Mouse (Mus musculus) CH12.LX (cell line): ENCODE results near the gene Smap1.

Source experiments
- CTCF ChIP-seq, 2 experiments: IDR thresholded peaks in 1 of 2; conservative IDR thresholded peaks in 1 of 2; 2 replicates each; pipeline ENCODE4 v1.5.1; 2011 to 2012; ENCODE audit warnings: low read depth in 2 of 2, low read length in 2 of 2, improper control_type of control experiment in 1 of 2, inconsistent platforms in 1 of 2, mild to moderate bottlenecking in 1 of 2, moderate library complexity in 1 of 2
- E2F4 ChIP-seq: IDR thresholded peaks from 2 replicates; pipeline ENCODE4 v1.6.1; 2011; ENCODE audit warnings: low read depth, low read length, improper control_type of control experiment; ENCODE audit not compliant: insufficient replicate concordance
- EP300 ChIP-seq: IDR thresholded peaks from 2 replicates; pipeline ENCODE4 v1.6.1; 2011; ENCODE audit warnings: low read length, improper control_type of control experiment
- HCFC1 ChIP-seq: IDR thresholded peaks from 2 replicates; pipeline ENCODE4 v1.6.1; 2012; ENCODE audit warnings: low read depth, mild to moderate bottlenecking, inconsistent platforms, low read length, improper control_type of control experiment
- MAX ChIP-seq: IDR thresholded peaks from 2 replicates; pipeline ENCODE4 v1.6.1; 2011; ENCODE audit warnings: low read length, improper control_type of control experiment
- MAZ ChIP-seq: IDR thresholded peaks from 2 replicates; pipeline ENCODE4 v1.6.1; 2012; ENCODE audit warnings: low read depth, mild to moderate bottlenecking, inconsistent platforms, low read length, improper control_type of control experiment, moderate library complexity
- NRF1 ChIP-seq: IDR thresholded peaks from 2 replicates; pipeline ENCODE4 v1.6.1; 2014; ENCODE audit warnings: low read depth, mild to moderate bottlenecking, inconsistent platforms, low read length, improper control_type of control experiment, moderate library complexity
- POLR2A ChIP-seq: IDR thresholded peaks from 2 replicates; pipeline ENCODE4 v1.6.1; 2011; ENCODE audit warnings: low read depth, mild to moderate bottlenecking, improper control_type of control experiment, low read length
- POLR2AphosphoS2 ChIP-seq: IDR thresholded peaks from 2 replicates; pipeline ENCODE4 v1.6.1; 2011; ENCODE audit warnings: low read depth, low read length, improper control_type of control experiment
- RCOR1 ChIP-seq: conservative IDR thresholded peaks from 2 replicates; pipeline ENCODE4 v1.6.1; 2012; ENCODE audit warnings: low read depth, mild to moderate bottlenecking, inconsistent platforms, low read length, improper control_type of control experiment
- TCF12 ChIP-seq: IDR thresholded peaks from 2 replicates; pipeline ENCODE4 v1.6.1; 2014; ENCODE audit warnings: low read depth, mild to moderate bottlenecking, inconsistent platforms, low read length, improper control_type of control experiment
- USF1 ChIP-seq: IDR thresholded peaks from 2 replicates; pipeline ENCODE4 v1.6.1; 2014; ENCODE audit warnings: low read depth, mild to moderate bottlenecking, inconsistent platforms, low read length, improper control_type of control experiment
- ZC3H11A ChIP-seq: IDR thresholded peaks from 2 replicates; pipeline ENCODE4 v1.6.1; 2012; ENCODE audit warnings: low read depth, mild to moderate bottlenecking, inconsistent platforms, low read length, improper control_type of control experiment
- ZNF384 ChIP-seq: IDR thresholded peaks from 2 replicates; pipeline ENCODE4 v1.6.1; 2012; ENCODE audit warnings: low read depth, low read length, improper control_type of control experiment, inconsistent platforms

- TF ChIP-seq CTCF (conservative IDR thresholded peaks at IDR 0.05 in 1 of 2, IDR thresholded peaks at IDR 0.05 in 1 of 2; ENCODE audit: low read depth in 2 of 2, low read length in 2 of 2) (no peak), POLR2A (no peak), E2F4 (no peak), EP300 (no peak), MAX (no peak), MAZ (no peak), TCF12 (no peak), ZC3H11A (no peak), ZNF384 (no peak), NRF1 (no peak), POLR2AphosphoS2 (no peak), USF1 (no peak), RCOR1 (no peak), HCFC1 (no peak)
Observed at GRCm38 (mm10) chr1:23872194-23872593, 49.9 kb downstream of the Smap1 start.
